Mouse (Mus musculus) heart, embryonic 11.5 days (tissue): ENCODE results near the gene Cnksr3. TPM values are rescaled to one million over a fixed set of nuclear protein-coding genes. Genes with fewer than 3 reads are reported as not detected.

Experiments used
- ATAC-seq: fragments of 200-750 bp; cut with Nextera tagmentation; replicated peaks from 2 replicates; pipeline ENCODE4 v1.8.0; 2017; ENCODE audit warnings: moderate library complexity; ENCODE audit not compliant: insufficient number of reproducible peaks, low FRiP score, low TSS enrichment
- H3K27ac ChIP-seq: fragments of 300-500 bp; sonication (generic); 2 replicates; pipeline ENCODE4 v1.5.1; 2014; ENCODE audit warnings: mild to moderate bottlenecking, low read depth, low read length
- H3K27me3 ChIP-seq: fragments of 300-500 bp; sonication (generic); 2 replicates; pipeline ENCODE4 v1.6.1; 2014; ENCODE audit warnings: mild to moderate bottlenecking, low read length, mixed read lengths; ENCODE audit not compliant: control insufficient read depth, insufficient read depth
- H3K36me3 ChIP-seq: fragments of 300-500 bp; sonication (generic); 2 replicates; pipeline ENCODE4 v1.6.1; 2014; ENCODE audit warnings: mild to moderate bottlenecking, low read length, moderate library complexity, mixed read lengths; ENCODE audit not compliant: control insufficient read depth, insufficient read depth
- H3K4me1 ChIP-seq: fragments of 300-500 bp; sonication (generic); 2 replicates; pipeline ENCODE4 v1.6.1; 2014; ENCODE audit warnings: low read length; ENCODE audit not compliant: control insufficient read depth, insufficient read depth
- H3K4me2 ChIP-seq: fragments of 300-500 bp; sonication (generic); 2 replicates; pipeline ENCODE4 v1.6.1; 2014; ENCODE audit warnings: mild to moderate bottlenecking, moderate library complexity
- H3K4me3 ChIP-seq: fragments of 300-500 bp; sonication (generic); 2 replicates; pipeline ENCODE4 v1.5.1; 2014; ENCODE audit warnings: low read depth, low read length
- H3K9ac ChIP-seq: fragments of 300-500 bp; sonication (generic); 2 replicates; pipeline ENCODE4 v1.6.1; 2014; ENCODE audit warnings: mild to moderate bottlenecking, low read depth, low read length, moderate library complexity
- H3K9me3 ChIP-seq: fragments of 300-500 bp; sonication (generic); replicated peaks from 2 replicates; pipeline ENCODE4 v1.6.1; 2016; ENCODE audit warnings: low read length; ENCODE audit not compliant: control insufficient read depth
- WGBS: fragments of 180-500 bp; shearing (Covaris S2); extraction: QIAGEN DNeasy Blood & Tissue Kit; methylation state at CpG from one replicate; pipeline ENCODE4 v1.1.7; 2014; ENCODE audit not compliant: insufficient replicate concordance; 5-methylcytosine and 5-hydroxymethylcytosine counted together
- polyA plus RNA-seq: library from polyadenylated mRNA; unstranded; fragments of >200 nt; fragmentation: Nextera tagmentation; extraction: Ambion mirVana; gene quantifications from 2 replicates; pipeline ENCODE4 v1.2.1, GENCODE M21; 2014

Gene Cnksr3
- polyA plus RNA-seq, 1 experiment from 2014 or later, result 3.9 TPM

GRCm38 (mm10) chr10:7113747-7114146 is 98.3 kb downstream of the Cnksr3 start:
- no peak for ATAC-seq
- Histone ChIP-seq H3K27me3 (no peaks in the 10 kb centered on the region), H3K36me3 (no peaks in the 10 kb centered on the region), H3K9ac (no peak overlapping the region), H3K4me2 (no peak overlapping the region), H3K4me3 (no peak overlapping the region), H3K27ac (no peak overlapping the region), H3K9me3 (no peaks in the 10 kb centered on the region; the same call in 1 of the 2 replicates), H3K4me1 (peaks cover 5% of the 10 kb centered on the region)
- WGBS, result 84% methylated on average over 4 of the region's 4 CpGs

- no peaks in the 10 kb centered on the region for H3K4me1 ChIP-seq
- 84% methylated on average over 1 of the region's 1 CpGs for WGBS
- H3K27me3 ChIP-seq, result no peaks in the 10 kb centered on the region
- H3K4me3 ChIP-seq, result no peak overlapping the region
- H3K9me3 ChIP-seq, result no peaks in the 10 kb centered on the region; the same call in 1 of the 2 replicates
- H3K27ac ChIP-seq, result no peak overlapping the region
- H3K36me3 ChIP-seq, result no peaks in the 10 kb centered on the region
- no peak for ATAC-seq
- H3K4me2 ChIP-seq, result no peak overlapping the region
- H3K9ac ChIP-seq, result no peak overlapping the region
Observed at GRCm38 (mm10) chr10:7113144-7113543, 98.9 kb downstream of the Cnksr3 start.

GRCm38 (mm10) chr10:7111462-7112000 is 100.5 kb downstream of the Cnksr3 start:
- WGBS, result 73% methylated on average over 6 of the region's 6 CpGs
- Histone ChIP-seq H3K36me3 (no peaks in the 10 kb centered on the region), H3K27ac (no peak overlapping the region), H3K27me3 (no peaks in the 10 kb centered on the region), H3K9ac (no peak overlapping the region), H3K9me3 (peaks cover 2% of the 10 kb centered on the region; the same call in 1 of the 2 replicates), H3K4me1 (no peaks in the 10 kb centered on the region), H3K4me3 (no peak overlapping the region), H3K4me2 (no peak overlapping the region)
- no peak for ATAC-seq

- no peaks in the 10 kb centered on the region for H3K36me3 ChIP-seq
- H3K9me3 ChIP-seq, result peaks cover 2% of the 10 kb centered on the region; the same call in 1 of the 2 replicates
- H3K4me2 ChIP-seq, result no peak overlapping the region
- WGBS, result 38% methylated on average over 1 of the region's 1 CpGs
- H3K27ac ChIP-seq, result no peak overlapping the region
- no peak overlapping the region for H3K4me3 ChIP-seq
- no peak overlapping the region for H3K9ac ChIP-seq
- ATAC-seq, result no peak
- H3K4me1 ChIP-seq, result no peaks in the 10 kb centered on the region
- H3K27me3 ChIP-seq, result no peaks in the 10 kb centered on the region
Observed at GRCm38 (mm10) chr10:7103872-7104271, 108.2 kb downstream of the Cnksr3 start.

GRCm38 (mm10) chr10:7077971-7078370 is 134.1 kb downstream of the Cnksr3 start:
- ATAC-seq, result no peak
- no peaks in the 10 kb centered on the region for H3K36me3 ChIP-seq
- 85% methylated on average over 1 of the region's 1 CpGs for WGBS
- no peak overlapping the region for H3K27ac ChIP-seq
- no peak overlapping the region for H3K4me3 ChIP-seq
- H3K9me3 ChIP-seq, result no peaks in the 10 kb centered on the region
- no peak overlapping the region for H3K4me2 ChIP-seq
- no peaks in the 10 kb centered on the region for H3K4me1 ChIP-seq
- no peaks in the 10 kb centered on the region for H3K27me3 ChIP-seq
- no peak overlapping the region for H3K9ac ChIP-seq

GRCm38 (mm10) chr10:7077389-7077808 is 134.6 kb downstream of the Cnksr3 start:
- Histone ChIP-seq H3K4me3 (no peak overlapping the region), H3K4me2 (no peak overlapping the region), H3K36me3 (no peaks in the 10 kb centered on the region), H3K4me1 (no peaks in the 10 kb centered on the region), H3K27ac (no peak overlapping the region), H3K27me3 (no peaks in the 10 kb centered on the region), H3K9ac (no peak overlapping the region), H3K9me3 (no peaks in the 10 kb centered on the region)
- ATAC-seq, result no peak
- 58% methylated on average over 7 of the region's 7 CpGs for WGBS

- Histone ChIP-seq H3K36me3 (no peaks in the 10 kb centered on the region), H3K9ac (no peak overlapping the region), H3K4me3 (no peak overlapping the region), H3K4me2 (peak overlapping the region; percentile 23; the same call in 1 of the 2 replicates), H3K9me3 (no peaks in the 10 kb centered on the region), H3K4me1 (no peaks in the 10 kb centered on the region), H3K27ac (no peak overlapping the region), H3K27me3 (no peaks in the 10 kb centered on the region)
- no peak for ATAC-seq
- 55% methylated on average over 7 of the region's 8 CpGs for WGBS
Observed at GRCm38 (mm10) chr10:7076662-7077211, 135.3 kb downstream of the Cnksr3 start.

GRCm38 (mm10) chr10:7076201-7076600 is 135.8 kb downstream of the Cnksr3 start:
- no peaks in the 10 kb centered on the region for H3K4me1 ChIP-seq
- H3K27ac ChIP-seq, result no peak overlapping the region
- peak overlapping the region; percentile 23; the same call in 1 of the 2 replicates for H3K4me2 ChIP-seq
- H3K9me3 ChIP-seq, result no peaks in the 10 kb centered on the region
- no peaks in the 10 kb centered on the region for H3K36me3 ChIP-seq
- H3K27me3 ChIP-seq, result no peaks in the 10 kb centered on the region
- 13% methylated on average over 8 of the region's 8 CpGs for WGBS
- H3K9ac ChIP-seq, result no peak overlapping the region
- no peak overlapping the region for H3K4me3 ChIP-seq
- 0 out of 2 replicates have a peak, but pooled peaks have one; percentile 31 for ATAC-seq

- WGBS, result 87% methylated on average over 2 of the region's 2 CpGs
- Histone ChIP-seq H3K4me1 (no peaks in the 10 kb centered on the region), H3K4me2 (no peak overlapping the region), H3K9ac (no peak overlapping the region), H3K27ac (no peak overlapping the region), H3K4me3 (no peak overlapping the region), H3K36me3 (no peaks in the 10 kb centered on the region), H3K27me3 (no peaks in the 10 kb centered on the region), H3K9me3 (no peaks in the 10 kb centered on the region)
- ATAC-seq, result no peak
Observed at GRCm38 (mm10) chr10:7075661-7076060, 136.4 kb downstream of the Cnksr3 start.
